Mouse (Mus musculus) layer of hippocampus, adult 6 months (tissue): Measurements from ENCODE around the gene Grk6. TPM values are rescaled to one million over a fixed set of nuclear protein-coding genes. Genes with fewer than 3 reads are reported as not detected.

Experiments used
- long read RNA-seq, 2 experiments: library from polyadenylated mRNA; unstranded; transcript quantifications; one replicate each; pipeline ENCODE4 v2.0.0; 2019 to 2020
- microRNA-seq: library from miRNA; unstranded; fragments of <30 nt; microRNA quantifications from one replicate; pipeline ENCODE4 v1.2.0, GENCODE M21; 2020
- polyA plus RNA-seq: library from polyadenylated mRNA; unstranded; fragments of <200 nt; fragmentation: Nextera tagmentation; gene quantifications from 2 replicates; pipeline ENCODE4 v1.2.3, GENCODE M21; 2021

Gene Grk6
- 4.7 and 5.0 TPM in 2 replicates for polyA plus RNA-seq
- long read RNA-seq, experiment 1, partial matches to known transcripts = 5 of 8 reads
- long read RNA-seq, experiment 1, other reads (novel, unspliced or antisense) = 2 of 8 reads
- long read RNA-seq, experiment 2, transcript Grk6-201 (16 exons, 2,994 nt) = minor isoform, 11 of 82 reads
- long read RNA-seq, experiment 2, transcript Grk6-203 (16 exons, 1,997 nt) = major isoform, 51 of 82 reads
- long read RNA-seq, experiment 2, partial matches to known transcripts = 7 of 82 reads
- long read RNA-seq, experiment 2, other reads (novel, unspliced or antisense) = 8 of 82 reads

DNA sequence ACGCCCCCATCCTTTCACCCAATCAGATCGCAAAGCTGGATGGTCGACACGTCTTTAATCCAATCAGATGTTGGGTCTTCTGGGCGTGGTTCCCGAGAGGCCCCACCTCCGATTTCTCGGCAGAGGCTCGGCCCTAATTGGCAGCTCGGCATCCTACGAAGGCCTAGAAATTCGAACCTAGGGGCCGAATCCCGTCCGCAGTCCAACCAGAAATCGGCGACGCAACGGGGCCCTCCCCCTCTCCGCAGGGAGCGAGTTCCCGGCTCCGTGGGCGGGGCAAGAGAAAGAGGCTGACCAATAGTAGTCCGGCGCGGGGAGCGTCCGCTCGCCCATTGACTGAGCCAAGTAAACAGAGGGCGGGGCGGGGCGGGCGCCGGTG, at the start of gene Grk6:
TSS of gene Grk6 (plus strand) at position 136 of the 379 bp plus-strand sequence.

DNA sequence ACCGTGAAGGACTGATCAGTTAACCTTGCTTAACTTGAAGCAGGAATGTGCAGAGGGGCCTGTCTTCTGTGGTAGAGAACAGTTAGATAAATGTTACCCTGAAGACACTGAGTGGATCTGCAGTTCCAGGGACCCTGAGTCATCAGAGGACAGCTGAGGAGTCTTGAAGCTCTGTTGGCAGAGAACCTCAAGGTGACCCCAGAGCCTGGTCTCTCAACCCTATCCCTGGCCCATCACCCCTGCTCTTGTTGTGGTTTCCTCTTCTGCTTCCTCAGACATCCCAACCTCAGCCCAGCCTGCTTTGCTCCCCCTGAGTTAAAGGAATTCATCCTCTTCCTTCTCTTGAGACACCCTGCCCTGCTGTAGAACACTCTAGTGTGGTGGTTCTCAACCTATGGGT, 46.8 kb upstream of the Grk6 start, which contains the start of gene Slc34a1:
TSS of gene Slc34a1 (plus strand) at position 100 of the 400 bp plus-strand sequence.

DNA sequence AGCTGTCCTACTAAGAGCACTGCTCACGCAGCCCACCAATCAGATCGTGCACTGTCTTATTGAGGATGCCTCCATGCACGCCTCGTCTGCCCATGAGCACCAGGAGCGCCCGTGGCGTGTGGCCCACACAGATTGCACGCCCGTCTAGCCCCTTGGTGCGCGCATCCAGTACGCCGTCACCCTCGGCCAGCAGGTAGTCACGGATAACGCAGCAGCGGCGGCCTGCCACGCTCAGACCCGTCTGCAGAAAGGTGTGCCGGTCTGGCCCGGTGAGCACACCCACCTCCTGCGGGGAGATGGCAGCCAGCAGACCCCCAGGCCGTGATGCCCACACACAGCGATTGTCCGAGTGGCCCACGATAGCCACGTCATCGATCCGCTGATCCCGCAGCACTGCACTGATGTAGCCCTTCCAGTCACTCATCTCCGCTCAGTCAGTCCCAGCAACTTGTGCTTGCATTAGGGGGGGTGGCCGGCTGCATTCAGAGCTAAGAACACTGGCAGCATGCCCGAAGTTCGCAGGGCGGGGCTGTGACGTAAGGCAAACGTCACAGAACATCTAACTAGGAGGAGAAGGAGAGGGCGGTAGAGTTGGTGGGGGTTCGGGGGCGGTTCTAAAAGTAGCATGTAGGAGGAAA, 30.0 kb upstream of the Grk6 start, which contains the start of gene Pfn3:
TSS of gene Pfn3 (minus strand) at position 490 of the 638 bp plus-strand sequence.

DNA sequence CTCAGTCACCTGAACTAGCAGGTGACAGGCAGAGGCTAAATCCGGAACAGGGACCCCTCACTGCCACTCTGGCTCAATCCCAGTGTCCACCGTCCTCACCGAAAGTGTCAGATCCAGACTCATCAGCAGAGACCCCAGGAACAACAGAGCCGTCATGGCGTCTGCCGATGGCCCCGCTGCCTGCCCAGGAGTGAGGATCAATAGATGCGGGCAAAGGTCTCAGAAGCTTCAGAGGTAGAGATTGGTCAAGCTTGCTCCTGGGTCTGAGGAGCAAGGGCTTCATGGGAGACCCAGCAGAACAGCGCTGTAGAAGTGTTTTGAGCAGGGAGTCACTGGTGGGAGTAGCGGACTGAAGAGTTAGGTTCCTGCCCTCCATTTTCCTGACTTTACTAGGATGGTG, 18.3 kb upstream of the Grk6 start, which contains the start of gene F12:
TSS of gene F12 (minus strand) at position 181 of the 400 bp plus-strand sequence.

DNA sequence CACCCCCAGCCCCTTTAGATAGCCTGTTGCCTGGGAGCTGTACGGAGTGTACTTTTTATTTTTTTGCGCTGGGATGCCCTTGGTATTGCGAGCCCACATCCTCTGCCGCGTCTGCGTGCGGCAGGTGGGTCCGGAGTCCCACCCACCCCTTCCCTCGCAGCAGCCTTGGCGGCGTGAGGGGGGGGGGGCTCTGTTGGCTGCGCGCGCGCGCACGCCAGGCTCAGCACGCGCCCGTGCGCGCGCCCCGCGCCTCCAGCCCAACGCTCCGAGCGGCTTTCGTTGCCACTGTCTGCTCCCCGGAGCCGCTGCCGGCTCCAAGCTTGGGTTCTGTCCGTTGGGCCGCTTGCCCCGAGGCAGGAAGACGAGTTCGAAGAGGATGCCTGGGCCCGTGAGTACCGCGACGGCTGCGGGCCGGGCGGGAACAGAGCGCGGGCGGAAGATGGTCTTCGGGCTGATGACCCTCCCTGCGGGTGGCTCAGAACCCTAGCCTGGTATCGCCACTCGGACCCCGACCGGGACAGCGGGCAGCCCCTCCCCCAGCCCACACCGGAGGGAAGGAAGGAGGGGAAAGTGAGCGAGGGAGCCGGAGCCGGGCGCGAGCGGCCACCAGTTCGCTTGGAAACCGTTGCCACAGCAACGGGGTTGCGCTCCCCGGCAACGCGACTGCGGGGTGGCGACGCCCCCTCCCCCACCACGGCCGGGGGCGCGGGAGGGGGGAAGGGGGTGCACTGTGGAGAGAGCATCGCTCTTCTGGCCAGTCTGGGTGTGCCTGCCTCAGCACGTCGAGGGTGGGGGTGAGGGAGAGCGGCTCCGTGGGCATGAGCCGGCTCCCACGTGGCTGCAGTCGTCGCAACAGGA, 19.4 kb downstream of the Grk6 start, which contains the start of gene Prr7:
TSS of gene Prr7 (plus strand) at position 241 of the 858 bp plus-strand sequence.

DNA sequence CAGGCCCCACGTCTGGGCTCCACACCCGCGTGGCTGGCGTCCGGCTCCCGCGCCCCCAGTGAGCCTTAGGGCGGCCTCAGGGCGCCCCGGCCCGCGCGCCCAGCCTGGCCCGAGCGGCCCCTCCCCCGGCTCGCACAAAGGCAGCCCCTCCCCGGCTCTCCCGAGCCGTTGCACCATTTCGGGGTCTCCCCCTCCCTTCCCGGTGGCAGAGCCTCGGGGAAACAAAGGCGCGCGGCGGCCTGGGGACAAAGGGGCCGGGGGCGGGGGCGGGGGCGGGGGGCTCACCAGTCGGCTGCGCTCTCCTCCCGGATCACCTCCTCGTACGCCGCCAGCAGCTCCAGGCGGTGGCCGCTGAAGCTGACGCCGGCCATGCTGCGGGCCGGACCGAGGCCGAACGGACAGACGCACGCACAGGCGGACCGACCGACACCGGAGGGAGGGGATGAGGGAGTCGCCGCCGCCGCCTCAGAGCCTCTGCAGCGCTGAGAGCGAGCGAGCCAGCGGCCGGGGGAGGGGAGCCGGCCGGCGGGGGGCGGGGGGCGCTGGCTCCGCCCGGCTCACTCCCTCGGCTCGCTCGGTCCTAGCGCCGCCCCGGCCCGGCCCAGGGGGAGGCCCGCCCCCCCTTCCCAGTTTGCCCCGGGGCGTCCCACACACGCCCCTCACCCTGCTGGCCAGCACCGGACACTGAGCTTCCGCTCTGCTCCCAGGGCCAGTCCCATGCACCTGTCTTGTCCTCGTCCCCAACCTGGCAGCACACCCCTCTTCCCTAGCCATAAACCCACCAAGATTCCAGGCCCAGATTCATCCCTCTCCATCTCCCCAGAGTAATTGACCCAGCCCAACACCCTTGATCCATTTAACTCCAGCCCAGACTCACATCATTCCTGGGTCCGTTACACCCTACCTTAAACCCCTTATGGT, 43.0 kb downstream of the Grk6 start, which contains the start of gene Dbn1:
TSS of gene Dbn1 (minus strand) at position 534 of the 921 bp plus-strand sequence.

Small RNA genes within 50 kb of the gene (microRNA-seq; reads per million reads assigned to microRNA genes)
- 5.4 reads per million, percentile 19 among the genes with 10 or more reads in this experiment for gene Mir6943
- gene Mir6944 = 62.7 reads per million, percentile 53 among the genes with 10 or more reads in this experiment
- 7.9 reads per million, percentile 28 among the genes with 10 or more reads in this experiment for gene Mir6945

Other genes with a start within 250 kb of the Grk6 start
- gene Nsd1, start 235.3 kb upstream of the Grk6 start, polyA plus RNA-seq = 23.9 and 24.2 TPM in 2 replicates
- 186 and 202 TPM in 2 replicates for gene Prelid1, start 124.6 kb upstream of the Grk6 start, polyA plus RNA-seq
- 98.9 and 112 TPM in 2 replicates for gene Rab24, start 123.1 kb upstream of the Grk6 start, polyA plus RNA-seq
- 0.82 and 1.2 TPM in 2 replicates for gene Mxd3, start 115.2 kb upstream of the Grk6 start, polyA plus RNA-seq
- gene Lman2, start 82.3 kb upstream of the Grk6 start, polyA plus RNA-seq = 34.0 and 39.1 TPM in 2 replicates
- gene Rgs14, start 75.3 kb upstream of the Grk6 start, polyA plus RNA-seq = 82.4 and 84.1 TPM in 2 replicates
- not detected in 2 replicates for gene Slc34a1, start 46.9 kb upstream of the Grk6 start, polyA plus RNA-seq
- gene Pfn3, start 29.8 kb upstream of the Grk6 start, polyA plus RNA-seq = 0.60 and 0.63 TPM in 2 replicates
- gene F12, start 18.3 kb upstream of the Grk6 start, polyA plus RNA-seq = 0.06 and 0.24 TPM in 2 replicates
- gene Prr7, start 19.2 kb downstream of the Grk6 start, polyA plus RNA-seq = 10.1 and 19.9 TPM in 2 replicates
- 77.0 and 77.4 TPM in 2 replicates for gene Dbn1, start 43.0 kb downstream of the Grk6 start, polyA plus RNA-seq
- gene Pdlim7, start 68.6 kb downstream of the Grk6 start, polyA plus RNA-seq = 72.8 and 76.0 TPM in 2 replicates
- gene Dok3, start 84.2 kb downstream of the Grk6 start, polyA plus RNA-seq = 0.36 and 0.55 TPM in 2 replicates
- 38.0 and 38.6 TPM in 2 replicates for gene Ddx41, start 91.6 kb downstream of the Grk6 start, polyA plus RNA-seq
- 2.9 and 3.3 TPM in 2 replicates for gene Fam193b, start 126.0 kb downstream of the Grk6 start, polyA plus RNA-seq
- gene Tmed9, start 128.7 kb downstream of the Grk6 start, polyA plus RNA-seq = 33.6 and 40.8 TPM in 2 replicates
- 16.6 and 17.8 TPM in 2 replicates for gene B4galt7, start 154.8 kb downstream of the Grk6 start, polyA plus RNA-seq
- 52.2 and 57.9 TPM in 2 replicates for gene Caml, start 177.9 kb downstream of the Grk6 start, polyA plus RNA-seq
- gene Ddx46, start 190.0 kb downstream of the Grk6 start, polyA plus RNA-seq = 11.7 and 11.8 TPM in 2 replicates
- 43.8 and 44.3 TPM in 2 replicates for gene B230219D22Rik, start 248.1 kb downstream of the Grk6 start, polyA plus RNA-seq